In the genomic region with DNA sequence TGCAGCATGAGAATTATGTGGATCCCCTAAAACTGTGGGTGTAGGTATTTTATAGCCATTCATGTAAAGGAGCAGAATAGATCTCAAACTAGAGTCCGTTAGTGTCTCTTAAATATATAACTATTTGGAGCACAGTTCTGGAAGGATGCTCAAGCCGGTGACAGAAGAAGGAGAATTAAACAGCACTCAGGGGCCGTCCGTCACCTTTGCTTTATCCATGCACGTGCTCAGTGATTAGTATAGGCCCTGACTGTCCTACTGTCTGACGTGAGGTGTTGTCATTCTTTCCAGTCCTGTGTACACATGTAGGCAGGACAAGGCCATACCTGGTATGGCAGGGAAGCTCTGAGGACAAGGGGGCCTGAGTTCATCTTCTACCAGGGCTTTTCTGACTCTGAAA, we compare ENCODE assay signal across 10 mouse cellular contexts.
DNase-seq lines count a peak whose midpoint lies in the region; ATAC-seq and TF ChIP-seq lines count a peak whose summit lies in the region.
"Had no signal": no experiment of that assay in that cellular context is flagged by ENCODE, and none has a peak within 500 bp of the region (broad histone marks: within the 10 kb centered on the region; RNA-seq: fewer than 3 reads in every experiment).

No protein-coding gene starts in this region.

- peaks cover 34% of the 10 kb centered on the region for H3K4me1 ChIP-seq in hindbrain, embryonic 11.5 days (replicated peaks; ENCODE audit: control insufficient read depth, insufficient read depth, low read length)
- H3K4me1 ChIP-seq in neural tube, embryonic 12.5 days = peaks cover 80% of the 10 kb centered on the region

- intact Hi-C loops in left cerebral cortex, adult 2 months (cut with DNase I) = loop anchor here (2.0 kb wide), 1 partner anchor 116 kb away; the partner anchor contains the start of gene Tspan5
- intact Hi-C loops in left cerebral cortex, postnatal 14 days (cut with DNase I) = loop anchor here (5.0 kb wide), 1 partner anchor 56 kb away; no protein-coding TSS in a partner anchor

- no peak overlapping the region for H3K4me3 ChIP-seq in left cerebral cortex, adult 2 months
- no peak overlapping the region for H3K4me3 ChIP-seq in hindbrain, embryonic 11.5 days (ENCODE audit: low read depth, low read length)
- H3K4me3 ChIP-seq in neural tube, embryonic 12.5 days = no peak overlapping the region
- H3K4me3 ChIP-seq: heart, adult 2 months had no signal

- H3K36me3 ChIP-seq in hindbrain, embryonic 11.5 days (ENCODE audit: control insufficient read depth, insufficient read depth, low read length) = no peaks in the 10 kb centered on the region
- no peaks in the 10 kb centered on the region for H3K36me3 ChIP-seq in neural tube, embryonic 12.5 days

- H3K27ac ChIP-seq in left cerebral cortex, adult 2 months = peak overlapping the region; percentile 76
- H3K27ac ChIP-seq in hindbrain, embryonic 11.5 days (ENCODE audit: low read depth, low read length) = peak overlapping the region; percentile 37; the same call in 1 of the 2 replicates
- H3K27ac ChIP-seq in neural tube, embryonic 12.5 days = peak overlapping the region; percentile 57
- H3K27ac ChIP-seq: heart, adult 2 months had no signal

- no peak overlapping the region for H3K9ac ChIP-seq in hindbrain, embryonic 11.5 days (ENCODE audit: low read depth, low read length)
- H3K9ac ChIP-seq in neural tube, embryonic 12.5 days = 0 out of 2 replicates have a peak overlapping the region, but pooled peaks have one; percentile 33

- H3K9me3 ChIP-seq in hindbrain, embryonic 11.5 days (ENCODE audit: control insufficient read depth, low read length) = no peaks in the 10 kb centered on the region
- no peaks in the 10 kb centered on the region for H3K9me3 ChIP-seq in neural tube, embryonic 12.5 days

- no peak overlapping the region for H3K4me2 ChIP-seq in hindbrain, embryonic 11.5 days (replicated peaks; ENCODE audit: low read depth, low read length)
- 0 out of 2 replicates have a peak overlapping the region, but pooled peaks have one; percentile 12 for H3K4me2 ChIP-seq in neural tube, embryonic 12.5 days (replicated peaks)

- TF ChIP-seq CTCF in left cerebral cortex, adult 2 months (IDR thresholded peaks at IDR 0.05) = no peak

- WGBS in hindbrain, embryonic 11.5 days = 81% methylated on average over 6 of the region's 6 CpGs
- 69% methylated on average over 6 of the region's 6 CpGs for WGBS in neural tube, embryonic 12.5 days

- 0 out of 2 replicates have a peak, but pooled peaks have one; percentile 2 for ATAC-seq in cerebellum, adult (ENCODE audit: insufficient number of reproducible peaks, low FRiP score, low TSS enrichment)
- no peak for ATAC-seq in hindbrain, embryonic 11.5 days (ENCODE audit: low FRiP score)
- ATAC-seq in neural tube, embryonic 12.5 days (ENCODE audit: low FRiP score, low read depth) = no peak

- no peak for DNase-seq in cerebellum, postnatal 14 days
- no peak for DNase-seq in left cerebral cortex, adult 2 months (ENCODE audit: extremely low spot score in 1 of 2, low spot score in 2 of 2)
- no peak for DNase-seq in left cerebral cortex, postnatal 14 days (ENCODE audit: low spot score in 2 of 2)
- no peak for DNase-seq in hindbrain, embryonic 11.5 days (ENCODE audit: low spot score)
- no peak for DNase-seq in kidney, adult 11 months
- DNase-seq in ovary, postnatal 36 days (ENCODE audit: low spot score) = no peak
- DNase-seq: heart, adult 2 months; kidney, adult 9 months had no signal

- H3K27me3 ChIP-seq in hindbrain, embryonic 11.5 days (ENCODE audit: control insufficient read depth, insufficient read depth, low read length) = no peaks in the 10 kb centered on the region
- no peaks in the 10 kb centered on the region for H3K27me3 ChIP-seq in neural tube, embryonic 12.5 days (replicated peaks)
